Mouse (Mus musculus): ENCODE results near the gene Srpk2. TPM values are rescaled to one million over a fixed set of nuclear protein-coding genes. Genes with fewer than 3 reads are reported as not detected.
"Not testable (repeated sequence)": the region's sequence is repeated elsewhere in the genome, so short reads cannot be mapped to it uniquely, and the experiment has no call there.

The Srpk2 gene
- 37.0 and 39.8 TPM in 2 replicates for polyA plus RNA-seq (2015; fragmentation: Nextera tagmentation; extraction: Ambion mirVana)

- Histone ChIP-seq H3K4me3 (no peak within 1 kb of the TSS), H3K27me3 (no peaks in the 10 kb centered on the region), H3K4me2 (no peak within 1 kb of the TSS), H3K4me1 (no peaks in the 10 kb centered on the region), H3K27ac (no peak within 1 kb of the TSS), H3K9ac (no peak within 1 kb of the TSS), H3K9me3 (no peaks in the 10 kb centered on the region), H3K36me3 (no peaks in the 10 kb centered on the region)
- WGBS, result 55% methylated on average over 1 of the region's 1 CpGs
- no peak for ATAC-seq (ENCODE audit: borderline replicate concordance, extremely low read depth, low FRiP score, low TSS enrichment)
Measured at GRCm38 (mm10) chr5:23684517-23684916, at the start of gene Srpk2. TSS of gene Srpk2 (minus strand) at chr5:23684617.

GRCm38 (mm10) chr5:23721956-23722355, 37.5 kb upstream of the Srpk2 start:
- no peak for ATAC-seq (ENCODE audit: borderline replicate concordance, extremely low read depth, low FRiP score, low TSS enrichment)
- 90% methylated on average over 2 of the region's 2 CpGs for WGBS
- no peaks in the 10 kb centered on the region for H3K27me3 ChIP-seq
- no peak overlapping the region for H3K4me3 ChIP-seq
- H3K4me2 ChIP-seq, result no peak overlapping the region
- no peaks in the 10 kb centered on the region for H3K36me3 ChIP-seq
- H3K4me1 ChIP-seq, result no peaks in the 10 kb centered on the region
- no peak overlapping the region for H3K9ac ChIP-seq
- H3K9me3 ChIP-seq, result no peaks in the 10 kb centered on the region
- H3K27ac ChIP-seq, result no peak overlapping the region

- Histone ChIP-seq H3K4me3 (no peak overlapping the region), H3K9ac (no peak overlapping the region), H3K27me3 (no peaks in the 10 kb centered on the region), H3K4me1 (no peaks in the 10 kb centered on the region), H3K9me3 (no peaks in the 10 kb centered on the region), H3K36me3 (no peaks in the 10 kb centered on the region), H3K4me2 (no peak overlapping the region), H3K27ac (no peak overlapping the region)
- WGBS, result 71% methylated on average over 4 of the region's 4 CpGs
- no peak for ATAC-seq (ENCODE audit: borderline replicate concordance, extremely low read depth, low FRiP score, low TSS enrichment)
Measured at GRCm38 (mm10) chr5:23718881-23719328, 34.5 kb upstream of the Srpk2 start.

- H3K9ac ChIP-seq, result no peak overlapping the region
- WGBS, result 53% methylated on average over 1 of the region's 1 CpGs
- H3K27ac ChIP-seq, result no peak overlapping the region
- no peaks in the 10 kb centered on the region for H3K4me1 ChIP-seq
- no peak overlapping the region for H3K4me2 ChIP-seq
- H3K27me3 ChIP-seq, result no peaks in the 10 kb centered on the region
- no peaks in the 10 kb centered on the region for H3K9me3 ChIP-seq
- no peaks in the 10 kb centered on the region for H3K36me3 ChIP-seq
- H3K4me3 ChIP-seq, result no peak overlapping the region
- ATAC-seq (ENCODE audit: borderline replicate concordance, extremely low read depth, low FRiP score, low TSS enrichment), result no peak
Measured at GRCm38 (mm10) chr5:23718182-23718534, 33.7 kb upstream of the Srpk2 start.

- H3K4me2 ChIP-seq, result no peak overlapping the region
- whole genome bisulfite sequencing, result 67% methylated on average over 3 of the region's 3 CpGs
- H3K36me3 ChIP-seq, result no peaks in the 10 kb centered on the region
- no peaks in the 10 kb centered on the region for H3K4me1 ChIP-seq
- no peak overlapping the region for H3K9ac ChIP-seq
- no peak overlapping the region for H3K27ac ChIP-seq
- H3K4me3 ChIP-seq, result no peak overlapping the region
- no peaks in the 10 kb centered on the region for H3K27me3 ChIP-seq
- no peaks in the 10 kb centered on the region for H3K9me3 ChIP-seq
- no peak for ATAC-seq (ENCODE audit: borderline replicate concordance, extremely low read depth, low FRiP score, low TSS enrichment)
Measured at GRCm38 (mm10) chr5:23717469-23718181, 33.2 kb upstream of the Srpk2 start.

- H3K27me3 ChIP-seq, result no peaks in the 10 kb centered on the region
- H3K36me3 ChIP-seq, result peaks cover 23% of the 10 kb centered on the region
- no peaks in the 10 kb centered on the region for H3K4me1 ChIP-seq
- no peak overlapping the region for H3K4me3 ChIP-seq
- WGBS, result 84% methylated on average over 8 of the region's 8 CpGs
- ATAC-seq (ENCODE audit: borderline replicate concordance, extremely low read depth, low FRiP score, low TSS enrichment), result no peak
- H3K9ac ChIP-seq, result no peak overlapping the region
- no peak overlapping the region for H3K4me2 ChIP-seq
- 0 out of 2 replicates have a peak, but pooled peaks cover 9% of the 10 kb centered on the region for H3K9me3 ChIP-seq
- no peak overlapping the region for H3K27ac ChIP-seq
Measured at GRCm38 (mm10) chr5:23713401-23714335, 29.3 kb upstream of the Srpk2 start.

GRCm38 (mm10) chr5:23712130-23713001, 27.9 kb upstream of the Srpk2 start:
- 4% methylated on average over 60 of the region's 60 CpGs for WGBS
- no peaks in the 10 kb centered on the region for H3K27me3 ChIP-seq
- no peaks in the 10 kb centered on the region for H3K4me1 ChIP-seq
- peak overlapping the region; percentile 82 for H3K4me3 ChIP-seq
- H3K9ac ChIP-seq, result peak overlapping the region; percentile 78
- H3K36me3 ChIP-seq, result peaks cover 33% of the 10 kb centered on the region
- H3K9me3 ChIP-seq, result peaks cover 16% of the 10 kb centered on the region; the same call in 1 of the 2 replicates
- H3K27ac ChIP-seq, result peak overlapping the region; percentile 73
- ATAC-seq (ENCODE audit: borderline replicate concordance, extremely low read depth, low FRiP score, low TSS enrichment), result peak; percentile 99
- H3K4me2 ChIP-seq, result peak overlapping the region; percentile 74

GRCm38 (mm10) chr5:23711671-23712129, 27.3 kb upstream of the Srpk2 start:
- peak overlapping the region; percentile 78 for H3K9ac ChIP-seq
- not testable (repeated sequence) for H3K27me3 ChIP-seq; ATAC-seq (ENCODE audit: borderline replicate concordance, extremely low read depth, low FRiP score, low TSS enrichment); H3K4me1 ChIP-seq
- H3K36me3 ChIP-seq, result peaks cover 40% of the 10 kb centered on the region
- peak overlapping the region; percentile 74 for H3K4me2 ChIP-seq
- peak overlapping the region; percentile 73 for H3K27ac ChIP-seq
- H3K4me3 ChIP-seq, result peak overlapping the region; percentile 82
- H3K9me3 ChIP-seq, result peaks cover 20% of the 10 kb centered on the region; the same call in 1 of the 2 replicates
- WGBS, result 42% methylated on average over 6 of the region's 6 CpGs

GRCm38 (mm10) chr5:23711244-23711643, 26.8 kb upstream of the Srpk2 start:
- H3K4me2 ChIP-seq, result peak overlapping the region; percentile 74
- H3K4me1 ChIP-seq, result no peaks in the 10 kb centered on the region
- peaks cover 44% of the 10 kb centered on the region for H3K36me3 ChIP-seq
- H3K27me3 ChIP-seq, result no peaks in the 10 kb centered on the region
- peak overlapping the region; percentile 82 for H3K4me3 ChIP-seq
- H3K27ac ChIP-seq, result no peak overlapping the region
- ATAC-seq (ENCODE audit: borderline replicate concordance, extremely low read depth, low FRiP score, low TSS enrichment), result no peak
- 96% methylated on average over 4 of the region's 4 CpGs for WGBS
- H3K9ac ChIP-seq, result no peak overlapping the region
- H3K9me3 ChIP-seq, result peaks cover 20% of the 10 kb centered on the region; the same call in 1 of the 2 replicates

GRCm38 (mm10) chr5:23709661-23710060, 25.2 kb upstream of the Srpk2 start:
- Histone ChIP-seq H3K4me3 (no peak overlapping the region), H3K4me1 (no peaks in the 10 kb centered on the region), H3K4me2 (no peak overlapping the region), H3K9me3 (peaks cover 20% of the 10 kb centered on the region; the same call in 1 of the 2 replicates), H3K36me3 (peaks cover 49% of the 10 kb centered on the region), H3K27me3 (no peaks in the 10 kb centered on the region), H3K27ac (no peak overlapping the region), H3K9ac (no peak overlapping the region)
- no peak for ATAC-seq (ENCODE audit: borderline replicate concordance, extremely low read depth, low FRiP score, low TSS enrichment)
- WGBS, result 88% methylated on average over 1 of the region's 1 CpGs

Measured in lung, embryonic 15.5 days (tissue).